Mouse (Mus musculus) layer of hippocampus, adult 2 months (tissue): Measurements from ENCODE around the gene Tjp3. TPM values are rescaled to one million over a fixed set of nuclear protein-coding genes. Genes with fewer than 3 reads are reported as not detected.
A peak's percentile ranks its signal among the peaks of the same experiment; 100 is the strongest.

Source experiments
- DNase-seq, 2 experiments: peaks; one replicate each; pipeline ENCODE4 v3.0.0; 2022; ENCODE audit warnings: low spot score in 2 of 2
- H3K27ac ChIP-seq: fragments of 200-600 bp; 2 replicates; pipeline ENCODE4 v1.8.1; 2022
- H3K4me3 ChIP-seq: fragments of 200-600 bp; 2 replicates; pipeline ENCODE4 v1.8.1; 2022; ENCODE audit warnings: mild to moderate bottlenecking
- CTCF ChIP-seq: fragments of 200-600 bp; conservative IDR thresholded peaks from 2 replicates; pipeline ENCODE4 v1.8.1; 2022; ENCODE audit warnings: antibody characterized with exemption, mild to moderate bottlenecking, moderate library complexity
- total RNA-seq, 2 experiments: library from RNA; stranded (reverse); gene quantifications; 2 replicates each; pipeline ENCODE4 v1.2.3; 2021

Tjp3 gene
- total RNA-seq, 2 experiments from 2014 or later: 0.54 to 0.91 TPM

- Histone ChIP-seq H3K27ac (peak within 1 kb of the TSS; percentile 100), H3K4me3 (peak within 1 kb of the TSS; percentile 82)
- DNase-seq: peak; percentile 93 to 94
- TF ChIP-seq CTCF: peak; percentile 16
These were observed 24.9 kb downstream of the Tjp3 start, which contains the start of the genes Mrpl54 and Apba3 for GRCm38 (mm10) chr10:81266211-81267105. Gene Mrpl54, minus strand, starts transcription at chr10:81266934. Gene Apba3, plus strand, starts transcription at chr10:81266960.

- Histone ChIP-seq H3K4me3 (no peak overlapping the region), H3K27ac (no peak overlapping the region)
- TF ChIP-seq CTCF: no peak
- DNase-seq: no peak
These were observed 25.8 kb downstream of the Tjp3 start for GRCm38 (mm10) chr10:81265540-81265939.

- DNase-seq: no peak
- Histone ChIP-seq H3K27ac (no peak overlapping the region), H3K4me3 (no peak overlapping the region)
- no peak for TF ChIP-seq CTCF
These were observed 30.4 kb downstream of the Tjp3 start for GRCm38 (mm10) chr10:81261025-81261424.

GRCm38 (mm10) chr10:81259225-81259884, 32.0 kb downstream of the Tjp3 start:
- peak overlapping the region; percentile 77 for H3K4me3 ChIP-seq
- TF ChIP-seq CTCF: no peak
- H3K27ac ChIP-seq: peak overlapping the region; percentile 98
- DNase-seq: no peak

- Histone ChIP-seq H3K4me3 (peak overlapping the region; percentile 77), H3K27ac (peak overlapping the region; percentile 98)
- TF ChIP-seq CTCF: no peak
- DNase-seq: peak in 1 of 2 experiments; percentile 49
These were observed 34.0 kb downstream of the Tjp3 start for GRCm38 (mm10) chr10:81257158-81258039.

GRCm38 (mm10) chr10:81254886-81255285, 36.5 kb downstream of the Tjp3 start:
- Histone ChIP-seq H3K4me3 (no peak overlapping the region), H3K27ac (peak overlapping the region; percentile 100; the same call in 1 of the 2 replicates)
- DNase-seq: no peak
- TF ChIP-seq CTCF: no peak

GRCm38 (mm10) chr10:81252424-81253419, 38.7 kb downstream of the Tjp3 start, which contains the start of gene Matk:
Gene Matk, plus strand, starts transcription at chr10:81252935.
- Histone ChIP-seq H3K27ac (peak within 1 kb of the TSS; percentile 100), H3K4me3 (peak within 1 kb of the TSS; percentile 56)
- DNase-seq: peak; percentile 90 to 92
- TF ChIP-seq CTCF: peak; percentile 50

GRCm38 (mm10) chr10:81249442-81249841, 41.9 kb downstream of the Tjp3 start:
- no peak for DNase-seq
- H3K4me3 ChIP-seq: no peak overlapping the region
- H3K27ac ChIP-seq: no peak overlapping the region
- no peak for TF ChIP-seq CTCF

- Histone ChIP-seq H3K4me3 (no peak overlapping the region), H3K27ac (no peak overlapping the region)
- no peak for DNase-seq
- TF ChIP-seq CTCF: no peak
These were observed 43.6 kb downstream of the Tjp3 start for GRCm38 (mm10) chr10:81247804-81248203.

- no peak for DNase-seq
- H3K27ac ChIP-seq: no peak overlapping the region
- no peak for TF ChIP-seq CTCF
- H3K4me3 ChIP-seq: no peak overlapping the region
These were observed 46.2 kb downstream of the Tjp3 start for GRCm38 (mm10) chr10:81245166-81245565.

GRCm38 (mm10) chr10:81244595-81244994, 46.8 kb downstream of the Tjp3 start:
- peak; percentile 98 for TF ChIP-seq CTCF
- no peak overlapping the region for H3K4me3 ChIP-seq
- DNase-seq: peak in 1 of 2 experiments; percentile 88
- H3K27ac ChIP-seq: no peak overlapping the region
